Mouse (Mus musculus) heart, embryonic 14.5 days (tissue): ENCODE measurements around the gene Gm28051. TPM values are rescaled to one million over a fixed set of nuclear protein-coding genes. Genes with fewer than 3 reads are reported as not detected.
A peak's percentile ranks its signal among the peaks of the same experiment; 100 is the strongest.

Source experiments
- ATAC-seq: fragments of 200-750 bp; cut with Nextera tagmentation; 2 replicates; pipeline ENCODE4 v1.8.0; 2017; ENCODE audit warnings: low read depth, moderate TSS enrichment; ENCODE audit not compliant: insufficient number of reproducible peaks, insufficient read depth, low FRiP score
- H3K27ac ChIP-seq, 2 experiments: fragments of 200-500 bp in 1 of 2; fragments of 300-500 bp in 1 of 2; sonication (generic) in 1 of 2; replicated peaks in 1 of 2; 2 replicates each; pipeline ENCODE4 v1.5.1; 2012 to 2014; ENCODE audit warnings: low read depth in 2 of 2, low read length in 2 of 2, control low read depth in 1 of 2, mild to moderate bottlenecking in 1 of 2, mixed read lengths in 1 of 2; ENCODE audit not compliant: control insufficient read depth in 1 of 2, insufficient read depth in 1 of 2
- H3K27me3 ChIP-seq: fragments of 300-500 bp; sonication (generic); 2 replicates; pipeline ENCODE4 v1.6.1; 2014; ENCODE audit warnings: mild to moderate bottlenecking, low read length, control low read depth; ENCODE audit not compliant: control insufficient read depth, insufficient read depth
- H3K36me3 ChIP-seq: fragments of 300-500 bp; sonication (generic); 2 replicates; pipeline ENCODE4 v1.6.1; 2014; ENCODE audit warnings: mild to moderate bottlenecking, control low read depth, low read length, mixed read lengths; ENCODE audit not compliant: control insufficient read depth, insufficient read depth
- H3K4me1 ChIP-seq, 2 experiments: fragments of 200-500 bp in 1 of 2; fragments of 300-500 bp in 1 of 2; sonication (generic) in 1 of 2; 2 replicates each; pipeline ENCODE4 v1.6.1; 2012 to 2014; ENCODE audit warnings: low read length in 2 of 2, control low read depth in 1 of 2, mixed read lengths in 1 of 2; ENCODE audit not compliant: control insufficient read depth in 2 of 2, insufficient read depth in 2 of 2
- H3K4me2 ChIP-seq: fragments of 300-500 bp; sonication (generic); 2 replicates; pipeline ENCODE4 v1.6.1; 2014; ENCODE audit warnings: mild to moderate bottlenecking, low read length
- H3K4me3 ChIP-seq, 2 experiments: fragments of 200-500 bp in 1 of 2; fragments of 300-500 bp in 1 of 2; sonication (generic) in 1 of 2; 2 replicates each; pipeline ENCODE4 v1.5.1; 2012 to 2014; ENCODE audit warnings: low read length in 2 of 2, mild to moderate bottlenecking in 2 of 2, control low read depth in 1 of 2, low read depth in 1 of 2, moderate library complexity in 1 of 2; ENCODE audit not compliant: control insufficient read depth in 1 of 2, insufficient read depth in 1 of 2
- H3K9ac ChIP-seq: fragments of 300-500 bp; sonication (generic); 2 replicates; pipeline ENCODE4 v1.6.1; 2014; ENCODE audit warnings: mild to moderate bottlenecking, low read length
- H3K9me3 ChIP-seq: fragments of 300-500 bp; sonication (generic); 2 replicates; pipeline ENCODE4 v1.6.1; 2016; ENCODE audit warnings: low read length, control low read depth; ENCODE audit not compliant: control insufficient read depth
- WGBS: fragments of 180-500 bp; shearing (Covaris S2); extraction: QIAGEN DNeasy Blood & Tissue Kit; methylation state at CpG from one replicate; pipeline ENCODE4 v1.1.7; 2014; 5-methylcytosine and 5-hydroxymethylcytosine counted together
- polyA plus RNA-seq: library from polyadenylated mRNA; unstranded; fragments of >200 nt; fragmentation: Nextera tagmentation; extraction: Ambion mirVana; gene quantifications from 2 replicates; pipeline ENCODE4 v1.2.1, GENCODE M21; 2014

The Gm28051 gene
- polyA plus RNA-seq, 1 experiment from 2014 or later, result not detected

- Histone ChIP-seq H3K27me3 (no peaks in the 10 kb centered on the region), H3K4me1 (peaks cover 8 to 19% of the 10 kb centered on the region in 2 experiments; a peak in 3 of 4 replicates), H3K4me2 (no peak overlapping the region), H3K36me3 (peaks cover 14% of the 10 kb centered on the region; the same call in 1 of the 2 replicates), H3K9ac (no peak overlapping the region), H3K27ac (no peak overlapping the region), H3K9me3 (no peaks in the 10 kb centered on the region), H3K4me3 (no peak overlapping the region)
- no peak for ATAC-seq
- 57% methylated on average over 7 of the region's 7 CpGs for WGBS
Measured at GRCm38 (mm10) chr12:102742056-102742455, 15.5 kb downstream of the Gm28051 start.

- Histone ChIP-seq H3K27me3 (no peaks in the 10 kb centered on the region), H3K4me2 (no peak overlapping the region), H3K4me3 (no peak overlapping the region), H3K4me1 (peaks cover 8 to 19% of the 10 kb centered on the region in 2 experiments; a peak in 3 of 4 replicates), H3K9ac (no peak overlapping the region), H3K9me3 (no peaks in the 10 kb centered on the region), H3K36me3 (peaks cover 7% of the 10 kb centered on the region; the same call in 1 of the 2 replicates), H3K27ac (no peak overlapping the region)
- 60% methylated on average over 3 of the region's 3 CpGs for WGBS
- ATAC-seq, result no peak
Measured at GRCm38 (mm10) chr12:102740285-102740684, 17.3 kb downstream of the Gm28051 start.

GRCm38 (mm10) chr12:102739096-102739495, 18.5 kb downstream of the Gm28051 start:
- WGBS, result 42% methylated on average over 5 of the region's 5 CpGs
- Histone ChIP-seq H3K9me3 (no peaks in the 10 kb centered on the region), H3K36me3 (peaks cover 7% of the 10 kb centered on the region; the same call in 1 of the 2 replicates), H3K4me1 (peaks cover 4 to 10% of the 10 kb centered on the region in 2 experiments; a peak in 3 of 4 replicates), H3K4me2 (no peak overlapping the region), H3K27me3 (no peaks in the 10 kb centered on the region), H3K27ac (peak overlapping the region in 1 of 2 experiments; percentile 14; a peak in 1 of 4 replicates), H3K9ac (no peak overlapping the region), H3K4me3 (no peak overlapping the region)
- ATAC-seq, result no peak

- Histone ChIP-seq H3K4me3 (no peak overlapping the region), H3K27me3 (no peaks in the 10 kb centered on the region), H3K27ac (no peak overlapping the region), H3K9ac (no peak overlapping the region), H3K4me1 (peaks cover 13 to 16% of the 10 kb centered on the region in 2 experiments), H3K9me3 (no peaks in the 10 kb centered on the region), H3K4me2 (no peak overlapping the region), H3K36me3 (no peaks in the 10 kb centered on the region)
- 4% methylated on average over 4 of the region's 5 CpGs for WGBS
- no peak for ATAC-seq
Measured at GRCm38 (mm10) chr12:102733381-102733780, 24.2 kb downstream of the Gm28051 start.

GRCm38 (mm10) chr12:102730798-102731619, 26.6 kb downstream of the Gm28051 start:
- no peak overlapping the region for H3K9ac ChIP-seq
- H3K4me1 ChIP-seq, result peaks cover 13 to 16% of the 10 kb centered on the region in 2 experiments
- ATAC-seq, result no peak
- no peaks in the 10 kb centered on the region for H3K9me3 ChIP-seq
- H3K4me3 ChIP-seq, result peak overlapping the region in 1 of 2 experiments; percentile 17; a peak in 1 of 4 replicates
- H3K27me3 ChIP-seq, result no peaks in the 10 kb centered on the region
- H3K36me3 ChIP-seq, result no peaks in the 10 kb centered on the region
- H3K4me2 ChIP-seq, result peak overlapping the region; percentile 53
- H3K27ac ChIP-seq, result no peak overlapping the region
- 33% methylated on average over 16 of the region's 16 CpGs for WGBS

GRCm38 (mm10) chr12:102729855-102730797, 27.4 kb downstream of the Gm28051 start:
- 41% methylated on average over 26 of the region's 26 CpGs for WGBS
- H3K9ac ChIP-seq, result no peak overlapping the region

GRCm38 (mm10) chr12:102725761-102726175, 31.8 kb downstream of the Gm28051 start:
- ATAC-seq, result no peak
- no peaks in the 10 kb centered on the region for H3K27me3 ChIP-seq
- H3K9me3 ChIP-seq, result no peaks in the 10 kb centered on the region
- H3K9ac ChIP-seq, result no peak overlapping the region
- no peaks in the 10 kb centered on the region for H3K36me3 ChIP-seq
- H3K4me1 ChIP-seq, result peaks cover 8 to 13% of the 10 kb centered on the region in 2 experiments
- no peak overlapping the region for H3K4me3 ChIP-seq
- H3K27ac ChIP-seq, result no peak overlapping the region
- 70% methylated on average over 7 of the region's 7 CpGs for WGBS
- H3K4me2 ChIP-seq, result no peak overlapping the region

More at GRCm38 (mm10) chr12:102729855-102730797, 27.4 kb downstream of the Gm28051 start:
- Histone ChIP-seq H3K27me3 (no peaks in the 10 kb centered on the region), H3K4me3 (peak overlapping the region; percentile 16 to 17), H3K36me3 (no peaks in the 10 kb centered on the region), H3K9me3 (no peaks in the 10 kb centered on the region), H3K27ac (no peak overlapping the region), H3K4me1 (peaks cover 13 to 16% of the 10 kb centered on the region in 2 experiments), H3K4me2 (peak overlapping the region; percentile 53)
- peak; percentile 79 for ATAC-seq
